Mouse (Mus musculus) layer of hippocampus, postnatal 10 days (tissue): ENCODE measurements at regions not wholly inside any gene's neighbourhood (a gene's known extent, or its start where the extent isn't known, plus 50 kb on each side); places are given as distances from the start of the nearest gene placed in this dataset.
A peak's percentile ranks its signal among the peaks of the same experiment; 100 is the strongest.

ENCODE experiments used
- DNase-seq, 2 experiments: peaks; one replicate each; pipeline ENCODE4 v3.0.0; 2021; ENCODE audit warnings: low spot score in 2 of 2

DNA sequence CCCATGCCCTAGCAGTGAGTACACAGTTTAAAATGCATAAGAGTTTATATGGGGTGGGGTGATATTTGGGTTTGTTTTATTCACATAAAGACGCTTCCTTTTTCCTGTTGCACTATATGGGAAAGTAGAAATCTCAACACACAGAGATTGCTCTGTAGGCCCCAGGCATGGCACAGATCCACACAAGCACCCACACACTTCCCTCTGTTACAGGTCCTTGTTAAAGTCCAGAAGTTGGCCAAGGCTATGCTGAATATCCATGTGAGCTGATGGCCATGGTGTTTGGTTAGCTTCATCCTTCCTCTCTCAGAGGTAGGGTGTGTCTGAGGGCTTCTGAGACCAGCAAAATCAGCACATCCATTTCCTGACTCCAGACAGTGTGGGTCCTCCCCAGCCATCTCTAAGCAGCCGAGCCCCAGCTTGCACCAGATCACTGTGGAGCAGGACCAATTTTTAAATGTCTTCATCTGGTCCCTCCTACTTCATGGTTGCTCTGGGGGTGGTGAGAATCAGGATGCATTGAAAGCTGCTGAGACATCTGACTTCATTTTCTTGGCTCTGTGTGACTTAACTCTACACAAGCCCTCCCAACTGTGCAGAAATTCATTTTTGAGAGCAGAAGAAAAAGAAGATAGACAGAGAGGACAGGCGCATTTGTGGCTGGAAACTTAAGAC lies 360.3 kb upstream of the Nr3c2 start:
- DNase-seq: peak; percentile 19 to 35

DNA sequence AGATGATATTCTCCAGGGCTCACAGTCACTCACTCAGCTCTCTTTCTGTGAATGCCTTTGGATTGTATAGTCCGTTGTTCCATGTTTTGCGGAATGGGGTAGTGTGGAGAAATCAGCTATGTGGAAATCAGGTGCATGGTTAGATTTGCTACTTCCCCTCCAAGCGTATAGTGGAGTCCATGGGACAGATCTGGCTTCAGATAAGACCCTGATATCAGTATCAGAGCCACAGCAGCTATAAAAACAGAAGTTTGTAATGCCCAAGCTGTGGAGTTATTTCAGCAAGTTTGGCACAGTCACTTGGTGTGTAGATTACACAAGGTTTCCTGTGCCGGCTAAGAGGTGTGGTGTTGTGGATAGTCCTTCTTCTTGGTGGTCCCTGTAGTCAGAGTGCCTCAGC lies 359.6 kb upstream of the Nr3c2 start:
- no peak for DNase-seq

DNA sequence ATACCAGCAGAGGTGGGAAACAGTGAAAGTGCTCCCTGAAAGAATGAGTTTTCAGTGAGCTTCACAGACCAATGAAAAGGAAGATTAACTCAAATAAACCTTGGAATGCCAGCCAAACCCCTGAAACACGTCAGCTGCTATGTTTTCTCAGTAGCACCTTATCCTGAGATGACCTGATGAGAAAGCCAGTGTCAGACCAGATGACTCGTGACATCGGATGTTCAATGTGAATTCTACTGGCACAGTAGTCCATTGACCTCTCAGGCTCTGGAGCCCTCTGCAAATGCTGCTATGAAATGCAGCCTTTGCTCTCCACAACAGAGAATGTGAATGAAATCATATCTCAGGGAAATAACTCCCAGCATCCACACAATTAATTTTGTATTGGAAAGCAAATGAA lies 358.6 kb upstream of the Nr3c2 start:
- DNase-seq: no peak

DNA sequence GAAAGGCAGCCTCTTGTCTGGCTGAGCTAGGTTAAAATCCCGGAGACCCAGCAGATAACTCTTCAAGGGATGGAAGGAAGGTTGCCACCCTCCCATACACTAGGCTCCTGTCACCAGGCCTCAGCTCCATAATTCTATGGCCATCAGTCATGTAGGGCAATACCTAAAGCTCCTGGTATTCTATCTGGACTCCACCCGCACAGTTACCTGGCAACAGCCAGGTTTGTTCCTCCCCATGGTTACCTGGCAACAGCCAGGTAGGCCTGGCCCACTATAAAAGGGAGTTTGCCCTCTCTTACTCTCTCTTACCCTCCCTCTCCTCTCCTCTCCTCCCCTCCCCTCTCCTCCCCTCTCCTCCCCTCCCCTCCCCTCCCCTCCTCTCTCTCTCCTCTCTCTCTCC lies 347.6 kb upstream of the Nr3c2 start:
- DNase-seq: no peak

DNA sequence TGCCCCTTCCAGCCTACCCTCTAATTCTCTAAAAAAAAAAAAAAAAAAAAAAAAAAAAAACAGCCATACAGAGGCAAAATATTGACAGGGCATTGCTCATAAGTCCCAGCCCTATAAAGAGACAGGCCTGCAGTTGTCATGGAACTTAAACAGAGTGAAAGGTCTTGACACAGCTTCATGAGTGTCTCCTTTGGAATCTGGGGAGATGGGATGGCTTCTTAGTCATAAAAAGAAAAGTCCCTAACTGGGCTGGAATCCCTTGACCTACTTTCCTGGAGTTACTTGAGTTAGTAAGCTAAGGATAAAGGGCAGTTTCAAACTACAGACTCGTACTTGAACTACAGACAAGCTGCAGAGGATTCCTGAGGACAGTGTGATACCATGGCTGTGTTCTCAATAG lies 297.7 kb upstream of the Nr3c2 start:
- no peak for DNase-seq

DNA sequence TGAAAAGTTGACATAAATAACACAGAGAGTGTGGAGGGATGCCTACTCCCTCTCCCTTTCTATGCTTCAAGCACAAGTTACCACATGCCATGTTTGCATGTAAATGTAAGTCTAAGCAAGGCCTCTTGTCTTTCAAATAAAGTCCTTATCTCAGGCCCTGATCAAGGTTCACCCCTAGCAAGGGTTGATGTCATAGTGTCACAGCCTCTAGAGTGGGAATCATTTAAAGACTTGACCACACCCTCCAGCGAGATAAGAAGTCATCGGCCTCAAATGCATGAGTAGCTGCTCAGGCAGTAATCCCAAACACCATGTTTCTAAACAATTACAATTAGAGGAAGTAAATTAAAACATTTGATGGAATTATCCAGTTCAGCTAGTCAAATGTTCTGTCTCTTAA lies 280.5 kb upstream of the Nr3c2 start:
- no peak for DNase-seq

DNA sequence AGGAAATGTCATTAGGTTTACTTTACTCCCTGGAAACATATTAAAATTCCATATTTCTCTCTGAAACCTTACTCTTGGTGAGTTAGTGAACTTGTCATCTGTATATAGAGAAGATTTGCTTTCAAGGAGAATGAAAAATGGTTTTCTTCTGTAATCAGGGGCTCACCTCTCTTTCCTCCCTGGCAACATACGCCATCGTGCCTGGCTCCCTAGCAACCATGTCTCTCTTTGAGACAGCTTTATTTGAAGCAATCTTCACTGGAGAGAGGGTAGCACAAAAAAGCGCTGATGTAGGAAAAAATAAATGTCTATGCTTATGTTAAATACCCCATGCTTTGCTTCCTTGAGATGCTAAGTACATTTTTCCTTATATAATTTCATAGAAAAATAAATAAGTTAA lies 278.4 kb upstream of the Nr3c2 start:
- DNase-seq: no peak

DNA sequence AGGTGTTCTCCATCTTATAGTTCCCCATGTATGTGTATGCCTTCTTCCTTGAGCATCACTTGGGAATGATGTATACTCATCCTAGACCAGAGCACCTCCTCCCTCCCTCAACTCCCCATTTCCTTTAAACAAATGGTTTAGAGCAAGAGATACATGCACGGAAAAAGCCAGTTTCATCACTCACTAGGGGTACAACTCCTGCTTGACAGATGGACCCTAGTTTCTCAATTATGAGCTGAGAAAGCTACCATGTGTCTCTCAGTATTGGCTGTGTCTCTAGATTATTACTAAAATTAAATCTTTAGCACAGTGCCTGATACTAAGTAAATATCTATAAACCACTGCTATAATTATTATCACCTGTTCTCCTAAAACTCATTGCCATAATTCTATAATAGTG lies 266.2 kb upstream of the Nr3c2 start:
- DNase-seq: peak in 1 of 2 experiments; percentile 21
